Mouse (Mus musculus): ENCODE data around the gene Dctn2.

GRCm38 (mm10) chr10:127326017-127326801, 60.0 kb downstream of the Dctn2 start:
- TF ChIP-seq POLR2A (IDR thresholded peaks at IDR 0.05; ENCODE audit: control insufficient read depth, extremely low read depth, insufficient read depth, low read length, poor library complexity) (no peak), CTCF (IDR thresholded peaks at IDR 0.05; ENCODE audit: borderline replicate concordance, control insufficient read depth, extremely low read depth, insufficient read depth, low read length, poor library complexity) (no peak)

Measured in thymus, adult 2 months (tissue).